Mouse (Mus musculus) embryonic facial prominence, embryonic 13.5 days (tissue): ENCODE measurements around the gene Fam19a1. TPM values are rescaled to one million over a fixed set of nuclear protein-coding genes. Genes with fewer than 3 reads are reported as not detected.

Source experiments
- ATAC-seq: fragments of 200-750 bp; cut with Nextera tagmentation; 2 replicates; pipeline ENCODE4 v1.8.0; 2017; ENCODE audit warnings: low read depth; ENCODE audit not compliant: insufficient number of reproducible peaks, insufficient read depth, low FRiP score, low TSS enrichment
- H3K27ac ChIP-seq: fragments of 300-500 bp; sonication (generic); 2 replicates; pipeline ENCODE4 v1.5.1; 2015; ENCODE audit warnings: moderate library complexity, mild to moderate bottlenecking, inconsistent platforms
- H3K27me3 ChIP-seq: fragments of 300-500 bp; sonication (generic); 2 replicates; pipeline ENCODE4 v1.6.1; 2015; ENCODE audit warnings: mild to moderate bottlenecking, inconsistent platforms
- H3K36me3 ChIP-seq: fragments of 300-500 bp; sonication (generic); 2 replicates; pipeline ENCODE4 v1.6.1; 2015; ENCODE audit warnings: mild to moderate bottlenecking, inconsistent platforms
- H3K4me1 ChIP-seq: fragments of 300-500 bp; sonication (generic); 2 replicates; pipeline ENCODE4 v1.6.1; 2015; ENCODE audit warnings: inconsistent platforms
- H3K4me2 ChIP-seq: fragments of 300-500 bp; sonication (generic); 2 replicates; pipeline ENCODE4 v1.6.1; 2015; ENCODE audit warnings: moderate library complexity, mild to moderate bottlenecking, inconsistent platforms
- H3K4me3 ChIP-seq: fragments of 300-500 bp; sonication (generic); 2 replicates; pipeline ENCODE4 v1.5.1; 2015; ENCODE audit warnings: mild to moderate bottlenecking, inconsistent platforms
- H3K9ac ChIP-seq: fragments of 300-500 bp; sonication (generic); 2 replicates; pipeline ENCODE4 v1.6.1; 2015; ENCODE audit warnings: mild to moderate bottlenecking, inconsistent platforms
- H3K9me3 ChIP-seq: fragments of 300-500 bp; sonication (generic); 2 replicates; pipeline ENCODE4 v1.6.1; 2016; ENCODE audit warnings: inconsistent platforms
- WGBS: fragments of 180-500 bp; shearing (Covaris S2); methylation state at CpG from one replicate; pipeline ENCODE4 v1.1.7; 2015; ENCODE audit warnings: mixed read lengths; 5-methylcytosine and 5-hydroxymethylcytosine counted together
- polyA plus RNA-seq: library from polyadenylated mRNA; unstranded; fragments of >200 nt; fragmentation: Nextera tagmentation; extraction: Ambion mirVana; gene quantifications from 2 replicates; pipeline ENCODE4 v1.2.1, GENCODE M21; 2015

Gene Fam19a1
- polyA plus RNA-seq, 1 experiment from 2014 or later = 4.6 TPM

- Histone ChIP-seq H3K4me3 (no peak overlapping the region), H3K27me3 (no peaks in the 10 kb centered on the region), H3K9me3 (no peaks in the 10 kb centered on the region), H3K4me1 (0 out of 2 replicates have a peak, but pooled peaks cover 3% of the 10 kb centered on the region), H3K9ac (no peak overlapping the region), H3K27ac (no peak overlapping the region), H3K4me2 (no peak overlapping the region), H3K36me3 (no peaks in the 10 kb centered on the region)
- 58% methylated on average over 3 of the region's 3 CpGs for WGBS
- no peak for ATAC-seq
Observed at GRCm38 (mm10) chr6:96376773-96377172, 263.8 kb downstream of the Fam19a1 start.

- H3K9me3 ChIP-seq = no peaks in the 10 kb centered on the region
- ATAC-seq = no peak
- no peaks in the 10 kb centered on the region for H3K27me3 ChIP-seq
- H3K36me3 ChIP-seq = no peaks in the 10 kb centered on the region
- 55% methylated on average over 4 of the region's 4 CpGs for WGBS
- 0 out of 2 replicates have a peak, but pooled peaks cover 3% of the 10 kb centered on the region for H3K4me1 ChIP-seq
- no peak overlapping the region for H3K4me3 ChIP-seq
- no peak overlapping the region for H3K4me2 ChIP-seq
- H3K9ac ChIP-seq = no peak overlapping the region
- H3K27ac ChIP-seq = no peak overlapping the region
Observed at GRCm38 (mm10) chr6:96379229-96379628, 266.3 kb downstream of the Fam19a1 start.

GRCm38 (mm10) chr6:96384441-96384840, 271.5 kb downstream of the Fam19a1 start:
- Histone ChIP-seq H3K36me3 (no peaks in the 10 kb centered on the region), H3K27ac (no peak overlapping the region), H3K27me3 (no peaks in the 10 kb centered on the region), H3K9ac (no peak overlapping the region), H3K4me1 (no peaks in the 10 kb centered on the region), H3K9me3 (no peaks in the 10 kb centered on the region), H3K4me2 (no peak overlapping the region), H3K4me3 (no peak overlapping the region)
- no peak for ATAC-seq
- 80% methylated on average over 1 of the region's 1 CpGs for WGBS

- H3K36me3 ChIP-seq = no peaks in the 10 kb centered on the region
- H3K27ac ChIP-seq = no peak overlapping the region
- no peak overlapping the region for H3K4me3 ChIP-seq
- 74% methylated on average over 4 of the region's 4 CpGs for WGBS
- no peak overlapping the region for H3K9ac ChIP-seq
- ATAC-seq = no peak
- H3K9me3 ChIP-seq = no peaks in the 10 kb centered on the region
- H3K4me2 ChIP-seq = no peak overlapping the region
- no peaks in the 10 kb centered on the region for H3K4me1 ChIP-seq
- no peaks in the 10 kb centered on the region for H3K27me3 ChIP-seq
Observed at GRCm38 (mm10) chr6:96418866-96419265, 305.9 kb downstream of the Fam19a1 start.

GRCm38 (mm10) chr6:96419704-96420382, 306.9 kb downstream of the Fam19a1 start:
- Histone ChIP-seq H3K27ac (no peak overlapping the region), H3K9me3 (no peaks in the 10 kb centered on the region), H3K9ac (no peak overlapping the region), H3K4me3 (no peak overlapping the region), H3K4me1 (no peaks in the 10 kb centered on the region), H3K36me3 (no peaks in the 10 kb centered on the region), H3K27me3 (no peaks in the 10 kb centered on the region), H3K4me2 (no peak overlapping the region)
- 78% methylated on average over 5 of the region's 5 CpGs for WGBS
- no peak for ATAC-seq

- 41% methylated on average over 2 of the region's 2 CpGs for WGBS
Observed at GRCm38 (mm10) chr6:96420515-96420914, 307.6 kb downstream of the Fam19a1 start.

GRCm38 (mm10) chr6:96429390-96429789, 316.4 kb downstream of the Fam19a1 start:
- Histone ChIP-seq H3K27ac (no peak overlapping the region), H3K9me3 (no peaks in the 10 kb centered on the region), H3K4me1 (no peaks in the 10 kb centered on the region), H3K4me2 (no peak overlapping the region), H3K9ac (no peak overlapping the region), H3K36me3 (no peaks in the 10 kb centered on the region), H3K27me3 (no peaks in the 10 kb centered on the region), H3K4me3 (no peak overlapping the region)
- ATAC-seq = no peak
- 66% methylated on average over 6 of the region's 6 CpGs for WGBS

More at GRCm38 (mm10) chr6:96420515-96420914, 307.6 kb downstream of the Fam19a1 start:
- Histone ChIP-seq H3K36me3 (no peaks in the 10 kb centered on the region), H3K4me2 (no peak overlapping the region), H3K27ac (no peak overlapping the region), H3K9ac (no peak overlapping the region), H3K27me3 (no peaks in the 10 kb centered on the region), H3K4me3 (no peak overlapping the region), H3K4me1 (no peaks in the 10 kb centered on the region), H3K9me3 (no peaks in the 10 kb centered on the region)
- ATAC-seq = no peak

- H3K27ac ChIP-seq = no peak overlapping the region
- WGBS = 60% methylated on average over 3 of the region's 3 CpGs
- no peak overlapping the region for H3K4me3 ChIP-seq
- H3K27me3 ChIP-seq = no peaks in the 10 kb centered on the region
- H3K4me1 ChIP-seq = no peaks in the 10 kb centered on the region
- H3K9me3 ChIP-seq = no peaks in the 10 kb centered on the region
- ATAC-seq = no peak
- H3K36me3 ChIP-seq = no peaks in the 10 kb centered on the region
- no peak overlapping the region for H3K9ac ChIP-seq
- H3K4me2 ChIP-seq = no peak overlapping the region
Observed at GRCm38 (mm10) chr6:96432397-96432796, 319.4 kb downstream of the Fam19a1 start.

GRCm38 (mm10) chr6:96433896-96434295, 320.9 kb downstream of the Fam19a1 start:
- WGBS = 88% methylated on average over 1 of the region's 1 CpGs
- Histone ChIP-seq H3K4me2 (no peak overlapping the region), H3K4me3 (no peak overlapping the region), H3K36me3 (no peaks in the 10 kb centered on the region), H3K27me3 (no peaks in the 10 kb centered on the region), H3K4me1 (no peaks in the 10 kb centered on the region), H3K9me3 (no peaks in the 10 kb centered on the region), H3K27ac (no peak overlapping the region), H3K9ac (no peak overlapping the region)
- no peak for ATAC-seq

- H3K4me3 ChIP-seq = no peak overlapping the region
- H3K9me3 ChIP-seq = no peaks in the 10 kb centered on the region
- H3K9ac ChIP-seq = no peak overlapping the region
- H3K4me1 ChIP-seq = no peaks in the 10 kb centered on the region
- H3K27ac ChIP-seq = no peak overlapping the region
- no peaks in the 10 kb centered on the region for H3K27me3 ChIP-seq
- H3K36me3 ChIP-seq = no peaks in the 10 kb centered on the region
- no peak overlapping the region for H3K4me2 ChIP-seq
- whole genome bisulfite sequencing = 79% methylated on average over 2 of the region's 2 CpGs
- no peak for ATAC-seq
Observed at GRCm38 (mm10) chr6:96435545-96435944, 322.6 kb downstream of the Fam19a1 start.

- WGBS = 58% methylated on average over 3 of the region's 3 CpGs
- Histone ChIP-seq H3K9me3 (no peaks in the 10 kb centered on the region), H3K27me3 (no peaks in the 10 kb centered on the region), H3K9ac (no peak overlapping the region), H3K4me3 (no peak overlapping the region), H3K4me2 (no peak overlapping the region), H3K27ac (no peak overlapping the region), H3K4me1 (no peaks in the 10 kb centered on the region), H3K36me3 (no peaks in the 10 kb centered on the region)
- no peak for ATAC-seq
Observed at GRCm38 (mm10) chr6:96437814-96438213, 324.9 kb downstream of the Fam19a1 start.

GRCm38 (mm10) chr6:96439419-96439818, 326.5 kb downstream of the Fam19a1 start:
- H3K4me3 ChIP-seq = no peak overlapping the region
- no peaks in the 10 kb centered on the region for H3K27me3 ChIP-seq
- no peak overlapping the region for H3K4me2 ChIP-seq
- no peak overlapping the region for H3K9ac ChIP-seq
- no peaks in the 10 kb centered on the region for H3K36me3 ChIP-seq
- no peaks in the 10 kb centered on the region for H3K9me3 ChIP-seq
- H3K27ac ChIP-seq = no peak overlapping the region
- ATAC-seq = no peak
- WGBS = 78% methylated on average over 2 of the region's 2 CpGs
- no peaks in the 10 kb centered on the region for H3K4me1 ChIP-seq
